Mouse (Mus musculus): ENCODE data around the gene Tfrc. TPM values are rescaled to one million over a fixed set of nuclear protein-coding genes. Genes with fewer than 3 reads are reported as not detected.

Tfrc gene
- total RNA-seq, 4 experiments from 2014 or later: 21.4 to 53.5 (median 38.0) TPM

GRCm38 (mm10) chr16:32650461-32650860 lies 41.7 kb downstream of the Tfrc start:
- DNase-seq (ENCODE audit: low spot score): no peak

DNA sequence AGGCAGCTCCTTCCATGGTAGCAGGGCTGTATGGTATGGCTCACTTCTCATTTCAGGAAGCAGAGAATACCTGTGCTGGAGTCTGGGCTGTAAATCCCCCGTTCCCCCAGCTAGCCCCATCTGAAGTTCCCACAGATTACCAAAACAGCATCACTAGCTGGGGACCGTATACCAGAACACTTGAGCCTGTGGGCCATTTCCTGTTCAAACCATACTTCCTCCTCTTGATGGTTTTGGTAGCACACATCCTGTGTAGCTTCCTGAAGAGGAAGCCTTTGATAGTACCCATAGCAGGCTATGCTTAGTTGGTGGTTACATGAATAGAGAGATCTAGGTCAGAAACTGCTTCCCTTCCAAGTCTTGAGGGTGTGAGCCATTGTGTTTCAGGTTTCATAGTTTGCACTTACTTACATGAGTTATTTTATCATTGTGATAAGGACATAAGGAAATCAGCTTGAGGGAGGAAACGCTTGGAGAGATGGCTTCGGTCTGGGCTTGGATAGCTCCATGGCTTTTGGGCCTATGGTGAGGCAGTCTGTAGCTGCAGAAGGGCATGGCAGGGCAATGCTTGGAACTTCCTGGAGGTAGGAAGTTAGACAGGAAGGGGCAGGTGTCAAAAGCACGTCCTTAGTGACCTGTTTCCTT lies 42.4 kb downstream of the Tfrc start:
- DNase-seq (ENCODE audit: low spot score): no peak

- DNase-seq (ENCODE audit: low spot score): no peak
Observed at GRCm38 (mm10) chr16:32654071-32654733, 45.5 kb downstream of the Tfrc start.

GRCm38 (mm10) chr16:32655534-32655933 lies 46.8 kb downstream of the Tfrc start:
- no peak for DNase-seq (ENCODE audit: low spot score)

DNA sequence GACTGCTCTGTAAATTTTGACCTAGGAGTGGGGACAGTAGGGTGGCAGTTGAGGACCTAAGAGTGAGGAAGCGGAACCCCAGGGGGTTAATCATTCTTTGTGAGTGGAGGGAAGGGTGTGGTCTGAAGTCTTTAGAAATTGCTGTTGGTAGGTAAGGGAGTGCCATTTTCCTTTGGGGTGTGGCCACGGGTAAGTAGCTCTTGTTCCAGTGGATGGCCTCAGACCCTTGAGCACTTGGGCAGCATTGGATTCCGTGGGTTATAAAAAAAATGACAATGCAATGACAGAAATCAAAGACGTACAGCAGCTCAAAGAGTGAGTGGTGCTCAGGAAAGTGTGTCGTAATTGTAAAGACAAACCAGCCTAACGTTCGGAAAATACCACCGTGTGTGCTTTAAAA lies 47.6 kb downstream of the Tfrc start:
- DNase-seq (ENCODE audit: low spot score): no peak

DNA sequence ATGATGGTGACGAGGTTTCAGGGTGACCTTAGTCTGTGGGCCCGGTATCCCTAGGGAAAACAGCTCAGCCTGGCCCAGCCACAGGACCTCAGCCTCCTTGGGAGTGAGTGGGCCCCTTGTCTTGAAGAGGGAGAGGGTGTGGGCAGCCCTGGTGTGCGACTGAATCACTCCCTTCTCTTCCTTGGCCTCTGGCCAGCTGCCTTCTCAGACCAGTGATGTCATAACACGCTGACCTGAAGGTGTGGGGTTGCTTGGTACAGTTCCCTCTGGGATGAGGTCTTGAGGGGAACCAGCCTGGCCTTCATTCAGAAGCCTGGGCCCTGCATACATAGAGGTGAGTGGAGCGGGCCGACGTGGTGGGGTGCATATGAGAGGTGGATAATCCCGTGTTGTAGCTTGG lies 48.1 kb downstream of the Tfrc start:
- no peak for DNase-seq (ENCODE audit: low spot score)

DNA sequence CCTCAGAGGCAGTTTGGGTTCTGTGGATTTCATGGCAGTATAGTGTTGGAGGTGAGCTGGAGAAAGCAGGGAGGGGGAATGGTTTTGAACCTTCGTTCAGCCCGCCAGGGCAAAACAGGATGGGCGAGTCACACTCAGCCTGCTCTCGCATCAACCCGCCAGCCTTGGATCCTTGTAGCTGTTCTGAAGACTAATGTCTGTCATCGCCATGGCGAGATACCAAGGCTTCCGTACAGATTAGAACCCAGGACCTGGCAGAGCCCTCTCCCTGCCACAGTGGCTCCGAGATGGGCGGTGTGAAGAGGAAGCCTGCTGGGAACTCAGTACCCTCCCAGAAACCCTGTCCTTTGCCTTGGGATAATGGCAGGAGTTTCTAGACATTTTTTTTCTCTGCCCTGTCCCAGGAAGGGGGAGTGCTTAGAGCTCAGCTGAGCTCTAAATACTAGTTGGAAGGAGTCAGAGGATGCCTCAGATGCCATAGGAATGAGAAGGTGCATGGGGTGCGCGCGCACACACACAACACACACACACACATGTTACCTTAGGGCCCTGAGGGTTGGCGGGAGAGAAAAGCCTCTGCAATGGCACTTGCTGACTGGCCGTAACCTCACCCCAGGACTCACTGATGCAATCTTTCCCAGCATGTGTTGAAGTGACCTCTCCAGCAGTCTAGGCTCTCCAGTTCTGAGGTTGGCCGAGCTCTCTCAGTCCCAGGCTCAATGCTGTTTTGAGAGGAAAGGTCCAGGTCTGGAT lies 49.0 kb downstream of the Tfrc start:
- DNase-seq (ENCODE audit: low spot score): no peak

DNA sequence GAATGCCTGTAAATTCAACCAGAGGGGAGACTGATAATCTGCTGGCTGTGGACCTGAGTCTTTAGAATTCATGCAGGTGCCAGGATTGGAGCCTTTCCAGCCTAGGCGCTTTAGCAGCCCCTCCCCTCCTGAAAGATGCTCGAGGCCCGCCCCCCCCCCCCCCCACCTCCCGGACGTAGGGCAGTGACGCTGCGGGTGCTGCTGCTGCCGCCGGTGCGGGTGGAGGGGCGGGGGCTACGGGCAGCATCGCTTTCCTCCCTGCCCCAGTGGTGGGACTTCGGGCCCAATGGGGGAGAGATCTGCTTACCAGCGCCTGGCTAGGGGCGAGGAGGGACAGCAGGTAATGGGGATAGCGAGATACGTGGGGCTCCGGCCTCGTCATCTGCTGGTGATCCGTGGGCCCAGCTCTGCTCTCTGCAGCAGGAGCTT lies 50.0 kb downstream of the Tfrc start:
- no peak for DNase-seq (ENCODE audit: low spot score)

- peak; percentile 81 for DNase-seq (ENCODE audit: low spot score)
Observed at GRCm38 (mm10) chr16:32659385-32659784, 50.7 kb downstream of the Tfrc start.

GRCm38 (mm10) chr16:32660095-32660494 lies 51.4 kb downstream of the Tfrc start:
- no peak for DNase-seq (ENCODE audit: low spot score)

GRCm38 (mm10) chr16:32660557-32661321 lies 52.0 kb downstream of the Tfrc start:
- peak; percentile 59 for DNase-seq (ENCODE audit: low spot score)

GRCm38 (mm10) chr16:32661493-32661921 lies 52.8 kb downstream of the Tfrc start:
- DNase-seq (ENCODE audit: low spot score): no peak

DNA sequence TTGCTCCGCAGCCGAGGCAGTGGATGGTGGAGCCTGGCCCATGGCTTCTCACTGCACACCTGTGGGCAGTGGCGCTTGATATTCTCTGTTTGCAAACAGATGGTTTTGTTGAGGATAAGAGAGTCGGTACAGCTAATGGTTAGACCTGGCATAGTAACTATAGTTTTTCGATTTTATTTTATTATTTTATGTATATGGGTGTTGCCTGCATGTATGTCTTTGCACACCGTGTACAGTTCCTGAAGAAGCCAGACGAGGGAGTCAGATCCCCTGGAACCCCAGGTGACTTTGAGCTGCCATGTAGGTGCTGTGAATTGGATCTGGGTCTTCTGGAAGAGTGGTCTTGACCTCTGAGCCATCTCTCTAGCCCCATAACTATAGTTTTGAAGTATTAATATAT lies 53.7 kb downstream of the Tfrc start:
- DNase-seq (ENCODE audit: low spot score): no peak

DNA sequence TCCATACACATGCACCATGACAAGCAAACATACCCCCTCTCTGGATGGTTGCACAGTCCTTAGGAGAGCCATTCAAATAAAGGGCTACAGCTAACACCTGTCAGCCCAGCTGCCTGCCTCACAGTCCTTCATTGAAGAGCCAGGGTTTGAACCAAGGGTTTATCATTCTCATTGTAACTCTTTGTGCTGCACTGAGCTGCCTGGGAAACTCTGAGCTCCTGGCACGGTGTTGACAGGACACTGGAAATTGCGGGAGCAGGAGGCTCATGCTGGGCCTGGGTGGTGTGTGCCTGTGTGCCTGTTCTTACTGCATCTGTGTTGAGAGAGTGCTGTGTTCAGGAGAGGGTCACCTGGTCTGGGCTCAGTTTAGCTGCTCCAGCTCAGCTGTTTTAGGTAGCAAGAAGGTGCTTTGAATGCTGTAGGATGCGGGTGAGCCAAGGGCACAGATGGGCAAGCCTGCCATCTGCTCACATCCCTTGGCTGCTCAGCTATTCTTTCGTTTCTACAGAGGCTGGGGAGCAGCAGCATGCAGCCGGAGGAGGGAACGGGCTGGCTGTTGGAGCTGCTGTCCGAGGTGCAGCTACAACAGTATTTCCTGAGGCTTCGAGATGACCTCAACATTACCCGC lies 54.6 kb downstream of the Tfrc start:
- no peak for DNase-seq (ENCODE audit: low spot score)

DNA sequence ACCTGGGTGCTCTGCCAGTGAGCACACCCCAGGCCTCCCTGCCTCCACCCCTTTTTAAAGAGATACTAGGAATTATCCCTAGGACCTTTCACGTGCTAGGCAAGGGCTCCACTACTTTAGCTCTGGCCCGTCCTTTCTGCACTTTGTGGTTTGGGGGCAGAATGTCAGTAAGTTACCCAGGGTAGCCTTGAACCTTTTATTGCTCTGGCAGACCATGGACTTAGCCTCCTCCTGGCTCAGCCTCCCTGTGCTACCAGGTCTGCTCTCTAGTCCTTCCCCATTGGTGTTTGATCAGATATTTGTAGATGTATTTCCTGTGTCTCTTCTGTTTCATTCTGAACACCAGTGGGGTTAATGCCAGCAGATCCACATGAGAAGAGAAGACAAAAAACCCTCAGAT lies 55.5 kb downstream of the Tfrc start:
- DNase-seq (ENCODE audit: low spot score): no peak

DNA sequence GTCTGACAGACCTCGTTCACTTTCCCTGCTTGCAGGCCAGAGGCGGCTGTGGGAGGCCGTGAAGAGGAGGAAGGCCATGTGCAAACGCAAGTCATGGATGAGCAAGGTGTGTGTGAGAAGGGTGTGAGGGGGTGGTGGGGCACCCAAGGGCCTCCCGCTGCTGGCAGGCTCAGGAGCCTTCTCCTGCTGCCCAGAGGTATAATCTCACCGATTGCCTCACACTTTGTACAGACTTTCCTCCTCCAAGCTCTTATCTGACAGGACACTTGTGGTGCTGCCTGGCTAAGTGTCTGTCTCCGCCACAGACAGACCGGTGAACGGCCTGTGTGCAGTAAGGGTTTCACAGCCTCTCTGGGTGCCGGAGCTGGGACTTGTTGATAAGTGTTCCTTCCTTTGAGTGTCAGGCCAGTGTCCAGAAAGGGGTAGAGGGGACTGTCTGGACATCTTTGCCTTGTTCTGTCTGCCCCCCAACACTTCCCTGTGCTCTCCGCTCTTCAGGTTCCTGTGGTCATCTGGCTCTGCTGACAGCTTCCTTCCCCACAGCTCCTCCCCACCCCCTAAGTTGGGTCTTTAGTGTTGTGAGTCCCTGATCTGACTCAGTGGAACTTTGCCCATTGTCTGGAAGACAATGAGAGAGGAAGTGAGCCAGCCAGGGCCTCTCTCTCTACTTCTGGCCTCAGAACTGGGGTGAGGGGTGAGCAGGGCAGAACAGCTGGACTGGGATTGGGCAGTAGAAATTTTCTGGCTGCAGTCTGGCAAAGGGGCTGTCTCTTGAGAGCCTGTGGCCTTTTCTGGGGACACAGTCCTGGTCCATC lies 57.3 kb downstream of the Tfrc start:
- peak; percentile 56 for DNase-seq (ENCODE audit: low spot score)

DNA sequence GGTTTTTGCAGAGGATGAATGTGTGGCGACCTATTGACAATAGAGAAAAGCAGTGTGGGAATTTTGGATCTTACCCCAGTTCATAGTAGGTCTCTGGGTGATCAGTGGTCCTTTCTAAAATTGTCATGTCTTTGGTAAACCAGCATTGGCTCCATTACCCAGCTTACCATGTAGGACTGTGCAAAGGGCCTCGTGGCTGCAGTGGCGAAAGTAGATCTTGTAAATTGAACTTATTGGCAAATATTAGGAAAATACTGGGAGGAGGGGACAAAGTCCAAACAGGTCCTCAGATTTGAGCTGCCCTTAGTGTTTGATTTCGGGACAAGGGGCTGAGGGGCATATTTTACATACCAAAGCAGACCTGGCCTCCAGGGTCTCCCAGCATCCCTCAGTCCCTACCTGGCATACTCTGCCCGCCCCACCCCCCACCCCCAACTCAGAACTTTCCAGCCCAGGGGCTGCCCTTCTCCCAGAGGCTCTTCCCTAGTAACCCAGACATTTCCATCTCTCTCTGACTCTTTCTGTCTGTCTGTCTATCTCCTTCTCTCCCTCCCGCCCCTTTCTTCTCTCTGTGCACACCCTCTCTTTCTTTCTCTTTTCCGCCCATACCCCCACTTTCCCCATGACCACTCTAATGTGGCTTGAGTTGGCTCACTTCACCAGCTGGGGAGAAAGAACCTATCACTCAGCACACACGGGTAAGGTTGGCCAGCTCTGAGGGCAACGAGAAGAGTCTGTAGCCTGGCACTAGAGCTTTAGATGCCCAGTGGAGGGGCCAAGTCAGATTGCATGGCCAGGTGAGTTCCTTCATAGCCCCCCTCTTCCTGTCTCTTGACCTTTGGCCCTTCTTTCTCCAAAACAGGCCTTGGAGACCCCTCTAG lies 58.2 kb downstream of the Tfrc start:
- no peak for DNase-seq (ENCODE audit: low spot score)

- DNase-seq (ENCODE audit: low spot score): no peak
Observed at GRCm38 (mm10) chr16:32667552-32667872, 58.8 kb downstream of the Tfrc start.

DNA sequence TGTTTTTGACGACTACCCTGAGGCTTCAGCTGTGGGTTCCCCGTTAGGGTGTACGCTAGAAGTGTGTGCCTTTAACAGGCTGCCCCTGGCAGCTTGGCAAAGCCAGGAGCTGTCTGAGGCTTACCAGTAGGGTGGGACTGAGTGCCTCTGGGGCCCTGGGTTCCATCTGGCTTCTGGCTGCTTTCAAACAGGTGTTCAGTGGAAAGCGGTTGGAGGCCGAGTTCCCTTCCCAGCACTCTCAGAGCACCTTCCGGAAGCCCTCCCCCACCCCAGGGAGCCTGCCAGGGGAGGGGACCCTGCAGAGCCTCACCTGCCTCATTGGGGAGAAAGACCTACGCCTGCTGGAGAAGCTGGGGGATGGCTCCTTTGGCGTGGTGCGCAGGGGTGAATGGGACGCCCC lies 59.3 kb downstream of the Tfrc start:
- DNase-seq (ENCODE audit: low spot score): no peak

DNA sequence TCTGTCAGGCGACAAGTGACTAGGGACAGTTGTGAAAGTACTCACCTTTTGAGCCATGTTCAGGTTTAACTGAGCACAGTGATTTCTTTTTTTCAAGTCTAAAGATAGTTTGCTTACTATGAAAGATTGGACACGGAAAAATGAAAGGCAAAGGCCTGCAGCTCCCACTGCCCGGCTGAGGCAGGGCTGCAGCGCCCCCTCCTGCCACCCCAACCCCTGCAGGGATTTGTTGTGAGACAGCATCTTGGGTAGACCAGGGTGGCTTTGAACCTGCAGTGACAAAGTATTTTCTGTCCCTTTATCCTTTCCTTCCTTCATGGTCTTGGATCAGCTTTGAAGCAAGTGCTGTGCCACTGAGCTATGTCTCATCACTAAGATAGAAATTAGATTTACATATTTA lies 59.8 kb downstream of the Tfrc start:
- DNase-seq (ENCODE audit: low spot score): no peak
